ENCODE assay signal across 14 mouse cellular contexts in the genomic region with DNA sequence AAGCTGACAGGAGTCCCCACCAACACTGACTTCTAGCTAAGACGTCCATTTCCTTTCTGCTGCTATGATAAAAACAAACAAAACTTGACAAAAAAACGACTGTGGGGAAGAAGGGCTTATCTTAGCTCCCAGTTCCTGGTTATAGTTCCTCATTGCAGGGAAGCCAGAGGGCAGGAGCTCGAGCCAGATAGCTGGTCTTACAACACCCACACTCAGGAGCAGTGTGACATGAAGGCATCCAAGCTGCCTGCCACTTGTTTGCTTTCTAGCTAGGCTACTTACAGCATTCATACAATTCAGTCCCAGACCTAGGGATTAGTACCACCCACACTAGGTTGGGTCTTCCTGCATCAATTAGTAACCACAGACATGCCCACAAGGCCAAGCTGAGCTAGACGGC.
DNase-seq lines count a peak whose midpoint lies in the region; ATAC-seq and TF ChIP-seq lines count a peak whose summit lies in the region.
"Had no signal": no experiment of that assay in that cellular context is flagged by ENCODE, and none has a peak within 500 bp of the region (broad histone marks: within the 10 kb centered on the region; RNA-seq: fewer than 3 reads in every experiment).

No protein-coding gene starts in this region.

- TF ChIP-seq POLR2A in bone marrow macrophage, adult 2 months (IDR thresholded peaks at IDR 0.05; ENCODE audit: borderline replicate concordance, low read depth, low read length) = no peak

- peak; percentile 68 for ATAC-seq in liver, embryonic 13.5 days (ENCODE audit: low read depth)
- ATAC-seq in megakaryocyte, adult 5-6 weeks (ENCODE audit: poor library complexity, severe bottlenecking) = peak; percentile 89
- no peak for ATAC-seq in hindbrain, embryonic 13.5 days (ENCODE audit: low FRiP score)
- no peak for ATAC-seq in forebrain, embryonic 14.5 days
- ATAC-seq: hindbrain, postnatal 0 days; midbrain, embryonic 16.5 days had no signal

- peaks cover 20% of the 10 kb centered on the region for H3K4me1 ChIP-seq in bone marrow macrophage, adult 2 months (ENCODE audit: control insufficient read depth, insufficient read depth, low read length)
- H3K4me1 ChIP-seq in liver, embryonic 13.5 days (replicated peaks) = peaks cover 27% of the 10 kb centered on the region
- H3K4me1 ChIP-seq in hindbrain, embryonic 13.5 days (replicated peaks) = peaks cover 15% of the 10 kb centered on the region
- peaks cover 4% of the 10 kb centered on the region; the same call in 1 of the 2 replicates for H3K4me1 ChIP-seq in forebrain, embryonic 14.5 days (ENCODE audit: control insufficient read depth, insufficient read depth, low read length)
- H3K4me1 ChIP-seq: kidney, embryonic 15.5 days; limb, embryonic 13.5 days; stomach, embryonic 15.5 days had no signal

- no peaks in the 10 kb centered on the region for H3K9me3 ChIP-seq in liver, embryonic 13.5 days (replicated peaks)
- no peaks in the 10 kb centered on the region for H3K9me3 ChIP-seq in hindbrain, embryonic 13.5 days
- no peaks in the 10 kb centered on the region for H3K9me3 ChIP-seq in forebrain, embryonic 14.5 days (replicated peaks; ENCODE audit: control insufficient read depth, low read length)
- H3K9me3 ChIP-seq: kidney, embryonic 15.5 days; limb, embryonic 13.5 days; stomach, embryonic 15.5 days had no signal

- H3K4me2 ChIP-seq in liver, embryonic 13.5 days = no peak overlapping the region
- H3K4me2 ChIP-seq in hindbrain, embryonic 13.5 days = no peak overlapping the region
- H3K4me2 ChIP-seq in forebrain, embryonic 14.5 days (ENCODE audit: low read length) = no peak overlapping the region
- H3K4me2 ChIP-seq: kidney, embryonic 15.5 days; limb, embryonic 13.5 days; stomach, embryonic 15.5 days had no signal

- no peak overlapping the region for H3K9ac ChIP-seq in liver, embryonic 13.5 days
- no peak overlapping the region for H3K9ac ChIP-seq in hindbrain, embryonic 13.5 days
- H3K9ac ChIP-seq in forebrain, embryonic 14.5 days (ENCODE audit: low read length) = no peak overlapping the region
- H3K9ac ChIP-seq: kidney, embryonic 15.5 days; limb, embryonic 13.5 days; stomach, embryonic 15.5 days had no signal

- H3K27me3 ChIP-seq in liver, embryonic 13.5 days = no peaks in the 10 kb centered on the region
- H3K27me3 ChIP-seq in hindbrain, embryonic 13.5 days = no peaks in the 10 kb centered on the region
- H3K27me3 ChIP-seq in forebrain, embryonic 14.5 days (replicated peaks; ENCODE audit: control insufficient read depth, insufficient read depth, low read length) = no peaks in the 10 kb centered on the region
- H3K27me3 ChIP-seq: kidney, embryonic 15.5 days; limb, embryonic 13.5 days; stomach, embryonic 15.5 days had no signal

- H3K4me3 ChIP-seq in bone marrow macrophage, adult 2 months (ENCODE audit: insufficient read depth, low read length) = no peak overlapping the region
- no peak overlapping the region for H3K4me3 ChIP-seq in liver, embryonic 13.5 days (replicated peaks)
- no peak overlapping the region for H3K4me3 ChIP-seq in hindbrain, embryonic 13.5 days
- H3K4me3 ChIP-seq in forebrain, embryonic 14.5 days (ENCODE audit: low read depth, low read length) = no peak overlapping the region
- H3K4me3 ChIP-seq: kidney, embryonic 15.5 days; limb, embryonic 13.5 days; stomach, embryonic 15.5 days had no signal

- H3K36me3 ChIP-seq in liver, embryonic 13.5 days = no peaks in the 10 kb centered on the region
- peaks cover 3% of the 10 kb centered on the region; the same call in 1 of the 2 replicates for H3K36me3 ChIP-seq in hindbrain, embryonic 13.5 days
- 0 out of 2 replicates have a peak, but pooled peaks cover 2% of the 10 kb centered on the region for H3K36me3 ChIP-seq in forebrain, embryonic 14.5 days (ENCODE audit: control insufficient read depth, insufficient read depth, low read length)
- H3K36me3 ChIP-seq: kidney, embryonic 15.5 days; limb, embryonic 13.5 days; stomach, embryonic 15.5 days had no signal

- WGBS in liver, embryonic 13.5 days (ENCODE audit: insufficient replicate concordance) = 5% methylated on average over 4 of the region's 4 CpGs
- 71% methylated on average over 4 of the region's 4 CpGs for WGBS in hindbrain, embryonic 13.5 days
- whole genome bisulfite sequencing in forebrain, embryonic 14.5 days = 72% methylated on average over 4 of the region's 4 CpGs

- H3K27ac ChIP-seq in bone marrow macrophage, adult 2 months (ENCODE audit: insufficient read depth, low read depth, low read length) = peak overlapping the region; percentile 78
- H3K27ac ChIP-seq in liver, embryonic 13.5 days = peak overlapping the region; percentile 24; the same call in 1 of the 2 replicates
- no peak overlapping the region for H3K27ac ChIP-seq in hindbrain, embryonic 13.5 days
- no peak overlapping the region for H3K27ac ChIP-seq in forebrain, embryonic 14.5 days (ENCODE audit: low read depth, low read length)
- H3K27ac ChIP-seq: hindbrain, postnatal 0 days; kidney, embryonic 15.5 days; limb, embryonic 13.5 days; stomach, embryonic 15.5 days had no signal

- peak; percentile 7 for DNase-seq in CD4-positive helper T cell, adult 2 months (ENCODE audit: low read depth, low spot score)
- peak; percentile 20 for DNase-seq in liver, embryonic 13.5 days
- no peak for DNase-seq in forebrain, embryonic 14.5 days (ENCODE audit: low spot score)
- no peak for DNase-seq in natural killer cell, adult 2 months (ENCODE audit: low spot score in 2 of 2)
- DNase-seq: gastrocnemius, postnatal 25 days; right cerebral cortex, postnatal 14 days had no signal

- no peak for TF ChIP-seq CTCF in bone marrow macrophage, adult 2 months (IDR thresholded peaks at IDR 0.05; ENCODE audit: low read depth, low read length)

Comparison
In these comparisons a context has a peak if more than half of its experiments do, and no peak if none do; other contexts are left out.
1. DNase-seq: peak in CD4-positive helper T cell, adult 2 months (single experiment) and liver, embryonic 13.5 days (single experiment); none in forebrain, embryonic 14.5 days (single experiment) and natural killer cell, adult 2 months (0 of 2).
2. H3K27ac ChIP-seq: peak in bone marrow macrophage, adult 2 months (single experiment) and liver, embryonic 13.5 days (single experiment); none in hindbrain, embryonic 13.5 days (single experiment) and forebrain, embryonic 14.5 days (single experiment).
3. ATAC-seq: peak in liver, embryonic 13.5 days (single experiment) and megakaryocyte, adult 5-6 weeks (single experiment); none in hindbrain, embryonic 13.5 days (single experiment) and forebrain, embryonic 14.5 days (single experiment).